Mouse (Mus musculus): ENCODE measurements around the gene Usp6nl. TPM values are rescaled to one million over a fixed set of nuclear protein-coding genes. Genes with fewer than 3 reads are reported as not detected.

Gene Usp6nl
- polyA plus RNA-seq, 1 experiment, result 8.6 TPM

- TF ChIP-seq POLR2A (IDR thresholded peaks at IDR 0.05; ENCODE audit: extremely low read depth, insufficient read depth, low read length), result no peak
- no peak for TF ChIP-seq CTCF (IDR thresholded peaks at IDR 0.05; ENCODE audit: extremely low read depth, insufficient read depth, low read length)
- Histone ChIP-seq H3K4me1 (ENCODE audit: control insufficient read depth, insufficient read depth, low read length) (no peaks in the 10 kb centered on the region), H3K27ac (ENCODE audit: insufficient read depth, low read length) (no peak overlapping the region), H3K4me3 (ENCODE audit: insufficient read depth, low read length) (no peak overlapping the region)
Measured at GRCm38 (mm10) chr2:6423661-6424550, 101.4 kb downstream of the Usp6nl start.

DNA sequence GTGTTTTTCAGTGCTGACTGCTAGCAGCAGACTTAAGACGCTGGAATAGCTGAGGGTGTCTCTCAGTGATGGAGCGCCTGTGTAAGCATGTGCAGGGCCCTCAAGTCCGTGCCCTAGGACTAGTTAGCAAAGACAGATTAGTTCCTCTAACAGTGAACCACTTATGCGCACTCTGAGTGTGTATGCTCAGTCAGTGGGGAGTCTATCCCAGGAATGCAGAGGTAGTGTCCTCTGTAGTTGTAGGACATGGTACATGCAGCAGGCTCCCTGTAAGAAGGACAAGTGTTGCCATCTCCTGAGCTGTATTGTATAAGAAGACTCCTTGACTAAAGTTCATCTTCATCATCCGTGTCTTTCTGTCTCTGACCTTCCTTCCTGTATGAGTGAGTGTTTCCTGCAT, 102.4 kb downstream of the Usp6nl start:
- Histone ChIP-seq H3K27ac (ENCODE audit: insufficient read depth, low read length) (no peak overlapping the region), H3K4me1 (ENCODE audit: control insufficient read depth, insufficient read depth, low read length) (no peaks in the 10 kb centered on the region), H3K4me3 (ENCODE audit: insufficient read depth, low read length) (no peak overlapping the region)
- TF ChIP-seq POLR2A (IDR thresholded peaks at IDR 0.05; ENCODE audit: extremely low read depth, insufficient read depth, low read length), result no peak
- no peak for TF ChIP-seq CTCF (IDR thresholded peaks at IDR 0.05; ENCODE audit: extremely low read depth, insufficient read depth, low read length)

DNA sequence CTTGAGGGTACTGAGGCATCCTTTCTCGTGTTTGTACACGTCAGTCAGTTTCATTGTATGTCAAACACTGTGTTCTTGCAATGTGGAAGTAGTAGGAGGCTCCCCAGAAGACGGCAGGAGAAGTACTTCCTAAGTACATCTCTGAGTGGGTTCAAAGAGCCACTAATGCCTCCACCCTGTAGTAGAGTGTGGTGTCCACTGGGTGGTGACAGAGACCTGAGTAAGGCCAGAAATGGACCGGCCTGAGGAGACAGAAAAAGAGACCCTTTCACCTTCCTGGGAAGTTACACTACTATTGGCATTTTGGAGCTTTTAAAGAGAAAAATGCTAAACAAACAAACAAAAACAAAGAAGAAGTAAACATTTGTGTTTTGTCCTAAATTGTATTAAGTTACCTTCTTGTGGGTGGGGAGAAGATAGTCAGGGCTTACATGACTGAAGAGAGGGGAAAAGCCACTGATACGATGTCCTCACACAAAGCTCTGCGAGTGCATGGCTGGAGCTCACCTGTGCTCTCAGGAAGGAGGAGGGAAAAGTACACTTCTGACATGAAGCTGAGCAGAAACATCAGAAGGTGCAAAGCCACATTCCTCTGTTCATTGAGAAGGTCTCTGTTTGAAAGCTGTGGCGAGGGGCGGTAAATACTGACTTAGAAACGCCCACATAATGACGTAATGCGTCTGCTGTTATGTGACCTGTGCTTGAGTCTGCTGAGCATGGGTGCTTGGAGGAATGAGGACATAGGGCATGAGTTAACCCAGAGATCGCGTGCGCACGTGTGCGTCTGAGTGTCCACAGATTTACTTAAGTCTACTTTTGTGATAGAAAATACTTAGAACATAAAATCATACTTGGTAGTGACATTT, 113.9 kb downstream of the Usp6nl start:
- no peak for TF ChIP-seq POLR2A (IDR thresholded peaks at IDR 0.05; ENCODE audit: extremely low read depth, insufficient read depth, low read length)
- peak; percentile 95 for TF ChIP-seq CTCF (IDR thresholded peaks at IDR 0.05; ENCODE audit: extremely low read depth, insufficient read depth, low read length)

DNA sequence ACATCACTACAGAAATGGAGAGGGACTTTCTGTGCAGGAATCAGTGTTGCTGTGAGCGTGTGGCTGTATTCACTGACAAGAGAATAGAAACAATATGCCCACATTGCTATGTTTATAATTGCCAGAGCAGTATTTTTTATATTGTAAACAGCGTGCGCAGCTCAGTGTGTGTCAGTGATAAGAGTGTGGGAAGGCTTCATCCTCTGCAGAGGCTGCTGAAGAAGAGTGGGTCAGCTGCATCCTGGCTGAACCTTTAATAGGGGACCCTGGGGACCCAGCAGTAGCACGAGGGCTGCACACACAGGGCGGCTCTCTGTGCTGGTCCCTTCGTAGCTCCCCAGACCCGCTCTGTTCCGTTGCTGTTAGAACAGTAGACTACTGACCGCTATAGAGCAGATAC, 119.2 kb downstream of the Usp6nl start:
- TF ChIP-seq POLR2A (IDR thresholded peaks at IDR 0.05; ENCODE audit: extremely low read depth, insufficient read depth, low read length) (no peak), CTCF (IDR thresholded peaks at IDR 0.05; ENCODE audit: extremely low read depth, insufficient read depth, low read length) (no peak)
- Histone ChIP-seq H3K4me3 (ENCODE audit: insufficient read depth, low read length) (no peak overlapping the region), H3K4me1 (ENCODE audit: control insufficient read depth, insufficient read depth, low read length) (no peaks in the 10 kb centered on the region), H3K27ac (ENCODE audit: insufficient read depth, low read length) (no peak overlapping the region)

More for the DNA sequence above, 113.9 kb downstream of the Usp6nl start:
- Histone ChIP-seq H3K27ac (ENCODE audit: insufficient read depth, low read length) (no peak overlapping the region), H3K4me3 (ENCODE audit: insufficient read depth, low read length) (no peak overlapping the region), H3K4me1 (ENCODE audit: control insufficient read depth, insufficient read depth, low read length) (no peaks in the 10 kb centered on the region)

DNA sequence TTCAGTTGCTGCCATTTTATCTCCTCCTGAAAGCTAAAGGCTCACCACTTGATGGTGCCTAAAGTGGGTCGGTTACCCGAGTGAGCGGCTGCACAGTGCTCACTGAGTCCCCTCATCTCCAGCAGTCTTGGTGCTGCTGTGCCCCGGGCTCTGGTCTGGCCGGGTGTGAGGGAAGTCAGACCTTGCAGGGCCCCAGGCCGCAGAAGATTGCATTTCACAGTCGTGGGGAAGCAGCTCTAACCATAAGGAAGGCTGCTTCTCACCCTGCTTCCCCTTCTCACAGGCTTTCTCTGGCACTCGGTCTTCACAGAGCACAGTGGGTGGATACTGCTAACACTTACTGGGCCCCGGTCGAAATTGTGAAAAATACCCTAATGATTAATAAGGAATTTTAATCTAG, 119.8 kb downstream of the Usp6nl start:
- no peak overlapping the region for H3K27ac ChIP-seq (ENCODE audit: insufficient read depth, low read length)
- no peaks in the 10 kb centered on the region for H3K4me1 ChIP-seq (ENCODE audit: control insufficient read depth, insufficient read depth, low read length)
- TF ChIP-seq POLR2A (IDR thresholded peaks at IDR 0.05; ENCODE audit: extremely low read depth, insufficient read depth, low read length) (no peak), CTCF (IDR thresholded peaks at IDR 0.05; ENCODE audit: extremely low read depth, insufficient read depth, low read length) (no peak)
- no peak overlapping the region for H3K4me3 ChIP-seq (ENCODE audit: insufficient read depth, low read length)

DNA sequence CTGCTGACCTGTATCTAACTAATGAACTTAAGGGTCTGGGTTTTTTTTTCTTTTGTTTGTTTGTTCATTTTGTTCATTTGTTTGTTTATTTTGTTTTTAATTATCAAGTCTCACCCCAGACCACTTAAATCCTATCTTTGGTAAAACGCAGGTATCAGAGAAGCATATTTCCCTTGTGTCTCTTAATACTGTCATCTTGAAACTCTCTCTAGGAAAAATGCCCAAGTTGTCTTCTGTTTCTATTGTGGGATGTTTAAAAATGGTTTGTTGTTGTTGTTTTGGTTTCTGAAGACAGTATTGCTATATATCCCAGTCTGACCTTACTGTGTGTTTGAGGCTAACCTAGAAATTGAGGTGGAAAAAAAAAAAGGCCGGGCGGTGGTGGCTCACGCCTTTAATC, 121.5 kb downstream of the Usp6nl start:
- Histone ChIP-seq H3K4me3 (ENCODE audit: insufficient read depth, low read length) (no peak overlapping the region), H3K4me1 (ENCODE audit: control insufficient read depth, insufficient read depth, low read length) (no peaks in the 10 kb centered on the region), H3K27ac (ENCODE audit: insufficient read depth, low read length) (no peak overlapping the region)
- TF ChIP-seq POLR2A (IDR thresholded peaks at IDR 0.05; ENCODE audit: extremely low read depth, insufficient read depth, low read length) (no peak), CTCF (IDR thresholded peaks at IDR 0.05; ENCODE audit: extremely low read depth, insufficient read depth, low read length) (no peak)

DNA sequence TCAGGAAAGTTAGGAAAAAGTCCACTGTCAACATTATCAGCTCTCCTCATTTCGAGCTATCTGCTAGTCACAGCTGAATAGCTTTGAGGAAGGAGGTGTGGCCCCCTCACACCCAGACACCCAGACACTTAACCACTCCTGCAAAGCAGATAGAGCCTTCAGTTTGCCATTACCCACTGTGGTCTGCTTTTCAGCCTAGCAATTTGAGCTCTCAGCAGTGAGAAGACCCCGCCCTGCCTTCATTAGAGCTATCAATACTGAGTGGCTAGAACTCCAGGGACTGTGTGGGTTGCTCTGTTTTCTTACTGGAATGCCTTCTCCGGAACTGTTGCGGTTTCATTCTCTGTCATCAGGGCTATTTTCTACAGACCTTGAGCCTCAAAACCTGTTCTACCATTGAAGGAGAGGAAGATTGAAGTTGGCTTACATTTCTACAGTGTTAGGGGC, 122.3 kb downstream of the Usp6nl start:
- no peak for TF ChIP-seq CTCF (IDR thresholded peaks at IDR 0.05; ENCODE audit: extremely low read depth, insufficient read depth, low read length)
- TF ChIP-seq POLR2A (IDR thresholded peaks at IDR 0.05; ENCODE audit: extremely low read depth, insufficient read depth, low read length), result no peak
- H3K4me1 ChIP-seq (ENCODE audit: control insufficient read depth, insufficient read depth, low read length), result no peaks in the 10 kb centered on the region
- no peak overlapping the region for H3K4me3 ChIP-seq (ENCODE audit: insufficient read depth, low read length)
- no peak overlapping the region for H3K27ac ChIP-seq (ENCODE audit: insufficient read depth, low read length)

DNA sequence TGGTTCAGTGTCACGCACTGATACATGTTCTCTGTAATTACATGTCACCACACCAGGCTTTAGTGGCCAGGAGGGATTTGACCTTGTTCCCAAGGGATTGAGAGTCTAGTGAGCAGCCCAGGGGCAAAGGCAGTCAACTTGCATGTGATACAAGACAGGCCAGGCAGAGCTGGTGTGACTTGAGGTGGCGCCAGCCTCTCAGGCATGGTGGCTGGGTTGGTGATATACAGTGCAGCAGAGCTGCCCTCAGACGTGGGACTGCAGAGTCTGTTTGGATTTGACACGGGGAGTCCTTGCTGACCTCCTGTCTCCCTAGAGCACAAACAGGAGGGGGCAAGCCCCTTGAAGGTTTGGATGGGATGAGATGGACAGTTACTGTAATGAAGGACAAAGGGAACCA, 123.4 kb downstream of the Usp6nl start:
- no peak overlapping the region for H3K27ac ChIP-seq (ENCODE audit: insufficient read depth, low read length)

GRCm38 (mm10) chr2:6448880-6449279, 126.4 kb downstream of the Usp6nl start:
- TF ChIP-seq POLR2A (IDR thresholded peaks at IDR 0.05; ENCODE audit: extremely low read depth, insufficient read depth, low read length), result no peak
- no peak for TF ChIP-seq CTCF (IDR thresholded peaks at IDR 0.05; ENCODE audit: extremely low read depth, insufficient read depth, low read length)
- Histone ChIP-seq H3K27ac (ENCODE audit: insufficient read depth, low read length) (no peak overlapping the region), H3K4me1 (ENCODE audit: control insufficient read depth, insufficient read depth, low read length) (no peaks in the 10 kb centered on the region), H3K4me3 (ENCODE audit: insufficient read depth, low read length) (no peak overlapping the region)

More for the DNA sequence above, 123.4 kb downstream of the Usp6nl start:
- Histone ChIP-seq H3K4me1 (ENCODE audit: control insufficient read depth, insufficient read depth, low read length) (no peaks in the 10 kb centered on the region), H3K4me3 (ENCODE audit: insufficient read depth, low read length) (no peak overlapping the region)
- TF ChIP-seq POLR2A (IDR thresholded peaks at IDR 0.05; ENCODE audit: extremely low read depth, insufficient read depth, low read length), result no peak
- TF ChIP-seq CTCF (IDR thresholded peaks at IDR 0.05; ENCODE audit: extremely low read depth, insufficient read depth, low read length), result no peak

Measured in cortical plate, adult 2 months (tissue).